Mouse (Mus musculus) C2C12 (cell line): ENCODE results near the gene Igsf21.

Experiments
- CTCF ChIP-seq: IDR thresholded peaks from one replicate; pipeline ENCODE4 v1.5.1; 2011; ENCODE audit not compliant: control insufficient read depth, insufficient read depth, insufficient read length
- MYOD1 ChIP-seq: IDR thresholded peaks from one replicate; pipeline ENCODE4 v1.6.1; 2011; ENCODE audit warnings: low read depth; ENCODE audit not compliant: control insufficient read depth, insufficient read length
- USF1 ChIP-seq: IDR thresholded peaks from one replicate; pipeline ENCODE4 v1.6.1; 2011; ENCODE audit warnings: low read depth, mild to moderate bottlenecking, control low read depth, moderate library complexity

- TF ChIP-seq CTCF (no peak), USF1 (no peak), MYOD1 (no peak)
These were observed 20.5 kb upstream of the Igsf21 start for GRCm38 (mm10) chr4:140267086-140267485.
